Mouse (Mus musculus): ENCODE measurements at regions not wholly inside any gene's neighbourhood (a gene's known extent, or its start where the extent isn't known, plus 50 kb on each side); places are given as distances from the start of the nearest gene placed in this dataset.

GRCm38 (mm10) chr2:169272622-169273021, 314.9 kb downstream of the Gm11011 start:
- Histone ChIP-seq H3K36me3 (ENCODE audit: control insufficient read depth, insufficient read depth, low read length) (no peaks in the 10 kb centered on the region), H3K4me1 (replicated peaks; ENCODE audit: control insufficient read depth, insufficient read depth, low read length) (no peaks in the 10 kb centered on the region), H3K4me3 (ENCODE audit: low read depth, low read length) (no peak overlapping the region), H3K9ac (ENCODE audit: low read length) (no peak overlapping the region), H3K4me2 (ENCODE audit: low read length) (no peak overlapping the region), H3K27ac (ENCODE audit: low read depth) (no peak overlapping the region), H3K9me3 (ENCODE audit: control insufficient read depth, low read length) (0 out of 2 replicates have a peak, but pooled peaks cover 4% of the 10 kb centered on the region), H3K27me3 (replicated peaks; ENCODE audit: control insufficient read depth, insufficient read depth, low read length) (no peaks in the 10 kb centered on the region)
- DNase-seq (ENCODE audit: low spot score) (no peak), ATAC-seq (replicated peaks; ENCODE audit: low FRiP score, low TSS enrichment, low read depth) (no peak)
- WGBS = 45% methylated on average over 6 of the region's 6 CpGs

GRCm38 (mm10) chr2:169272018-169272417, 315.5 kb downstream of the Gm11011 start:
- H3K9ac ChIP-seq (ENCODE audit: low read length) = no peak overlapping the region
- DNase-seq (ENCODE audit: low spot score) = no peak
- 48% methylated on average over 4 of the region's 4 CpGs for WGBS

DNA sequence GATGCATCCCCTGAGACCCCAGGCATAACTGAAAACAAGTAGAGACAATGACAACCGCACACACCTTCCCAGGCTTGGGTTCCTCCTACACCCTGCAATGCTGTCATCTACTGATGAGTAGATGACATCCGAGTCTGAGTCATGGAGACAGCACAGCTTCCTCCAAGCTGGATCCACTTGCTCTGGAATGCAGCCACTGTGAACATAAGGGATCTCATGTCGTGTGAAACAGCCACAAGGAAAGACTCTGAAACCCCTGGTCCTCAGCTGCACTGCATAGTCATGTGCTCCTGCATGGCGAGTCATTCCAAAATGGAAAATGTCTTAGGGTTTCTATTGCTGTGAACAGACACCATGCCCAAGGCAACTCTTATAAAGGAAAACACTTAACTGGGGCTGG, 305.2 kb upstream of the Zfp64 start:
- Histone ChIP-seq H3K9ac (ENCODE audit: low read length) (no peak overlapping the region), H3K27me3 (replicated peaks; ENCODE audit: control insufficient read depth, insufficient read depth, low read length) (no peaks in the 10 kb centered on the region), H3K9me3 (ENCODE audit: control insufficient read depth, low read length) (no peaks in the 10 kb centered on the region), H3K4me1 (replicated peaks; ENCODE audit: control insufficient read depth, insufficient read depth, low read length) (no peaks in the 10 kb centered on the region), H3K36me3 (ENCODE audit: control insufficient read depth, insufficient read depth, low read length) (no peaks in the 10 kb centered on the region), H3K27ac (ENCODE audit: low read depth) (no peak overlapping the region), H3K4me3 (ENCODE audit: low read depth, low read length) (no peak overlapping the region), H3K4me2 (ENCODE audit: low read length) (no peak overlapping the region)
- DNase-seq (ENCODE audit: low spot score) = no peak
- 89% methylated on average over 4 of the region's 4 CpGs for WGBS
- no peak for ATAC-seq (replicated peaks; ENCODE audit: low FRiP score, low TSS enrichment, low read depth)

More at GRCm38 (mm10) chr2:169272018-169272417, 315.5 kb downstream of the Gm11011 start:
- H3K36me3 ChIP-seq (ENCODE audit: control insufficient read depth, insufficient read depth, low read length) = no peaks in the 10 kb centered on the region
- H3K4me2 ChIP-seq (ENCODE audit: low read length) = no peak overlapping the region
- no peaks in the 10 kb centered on the region for H3K4me1 ChIP-seq (replicated peaks; ENCODE audit: control insufficient read depth, insufficient read depth, low read length)
- 0 out of 2 replicates have a peak, but pooled peaks cover 4% of the 10 kb centered on the region for H3K9me3 ChIP-seq (ENCODE audit: control insufficient read depth, low read length)
- no peak for ATAC-seq (replicated peaks; ENCODE audit: low FRiP score, low TSS enrichment, low read depth)
- H3K27me3 ChIP-seq (replicated peaks; ENCODE audit: control insufficient read depth, insufficient read depth, low read length) = no peaks in the 10 kb centered on the region
- H3K4me3 ChIP-seq (ENCODE audit: low read depth, low read length) = no peak overlapping the region
- no peak overlapping the region for H3K27ac ChIP-seq (ENCODE audit: low read depth)

- Histone ChIP-seq H3K9ac (ENCODE audit: low read length) (no peak overlapping the region), H3K4me1 (replicated peaks; ENCODE audit: control insufficient read depth, insufficient read depth, low read length) (no peaks in the 10 kb centered on the region), H3K27ac (ENCODE audit: low read depth) (no peak overlapping the region), H3K4me3 (ENCODE audit: low read depth, low read length) (no peak overlapping the region), H3K36me3 (ENCODE audit: control insufficient read depth, insufficient read depth, low read length) (no peaks in the 10 kb centered on the region), H3K9me3 (ENCODE audit: control insufficient read depth, low read length) (no peaks in the 10 kb centered on the region; the same call in 1 of the 2 replicates), H3K4me2 (ENCODE audit: low read length) (no peak overlapping the region), H3K27me3 (replicated peaks; ENCODE audit: control insufficient read depth, insufficient read depth, low read length) (no peaks in the 10 kb centered on the region)
- ATAC-seq (replicated peaks; ENCODE audit: low FRiP score, low TSS enrichment, low read depth) (no peak), DNase-seq (ENCODE audit: low spot score) (no peak)
Observed at GRCm38 (mm10) chr2:169244572-169244971, 289.2 kb upstream of the Zfp64 start.

DNA sequence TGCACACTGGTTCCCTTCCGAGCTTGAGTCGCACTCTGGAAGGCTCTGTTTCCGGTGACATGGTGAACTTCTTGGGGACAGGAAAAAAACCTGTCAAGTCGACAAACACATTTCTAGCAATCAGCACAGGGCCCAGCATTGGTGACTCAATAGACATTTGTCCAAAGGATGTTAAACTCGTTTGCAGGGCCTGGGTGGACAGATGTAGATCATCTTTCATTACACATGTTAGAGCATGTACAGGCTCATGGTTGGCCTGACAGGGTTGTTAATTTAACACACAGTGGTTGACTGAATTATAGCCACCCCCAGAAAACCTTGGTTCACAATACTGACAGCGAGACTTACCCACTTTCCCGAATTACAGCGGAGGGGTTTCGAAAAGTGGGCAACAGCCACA, 288.6 kb upstream of the Zfp64 start:
- Histone ChIP-seq H3K27ac (ENCODE audit: low read depth) (no peak overlapping the region), H3K9me3 (ENCODE audit: control insufficient read depth, low read length) (no peaks in the 10 kb centered on the region; the same call in 1 of the 2 replicates), H3K4me3 (ENCODE audit: low read depth, low read length) (no peak overlapping the region), H3K4me2 (ENCODE audit: low read length) (no peak overlapping the region), H3K4me1 (replicated peaks; ENCODE audit: control insufficient read depth, insufficient read depth, low read length) (no peaks in the 10 kb centered on the region), H3K27me3 (replicated peaks; ENCODE audit: control insufficient read depth, insufficient read depth, low read length) (no peaks in the 10 kb centered on the region), H3K36me3 (ENCODE audit: control insufficient read depth, insufficient read depth, low read length) (no peaks in the 10 kb centered on the region), H3K9ac (ENCODE audit: low read length) (no peak overlapping the region)
- no peak for DNase-seq (ENCODE audit: low spot score)
- WGBS = 86% methylated on average over 9 of the region's 9 CpGs
- ATAC-seq (replicated peaks; ENCODE audit: low FRiP score, low TSS enrichment, low read depth) = no peak

DNA sequence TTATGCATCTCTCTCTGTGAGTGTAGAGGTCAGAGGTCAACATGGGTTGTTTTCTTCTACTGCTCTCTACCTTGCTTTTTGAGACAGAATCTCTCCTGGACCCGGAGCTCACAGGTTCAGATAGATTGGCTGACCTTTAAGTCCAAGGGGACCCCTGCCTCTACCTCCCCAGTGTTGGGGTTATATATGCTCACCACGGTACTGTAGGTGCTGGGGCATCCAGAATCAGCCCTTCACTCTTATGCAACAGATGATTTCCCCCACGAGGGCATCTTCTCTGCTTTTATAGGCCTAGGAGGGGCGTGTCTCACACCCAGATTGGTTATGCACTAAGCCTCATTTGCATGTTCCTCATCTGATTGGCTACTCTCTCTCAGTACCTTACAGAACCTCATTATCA, 282.5 kb upstream of the Zfp64 start:
- Histone ChIP-seq H3K4me1 (replicated peaks; ENCODE audit: control insufficient read depth, insufficient read depth, low read length) (peaks cover 12% of the 10 kb centered on the region; the same call in 1 of the 2 replicates), H3K4me3 (ENCODE audit: low read depth, low read length) (no peak overlapping the region), H3K9ac (ENCODE audit: low read length) (no peak overlapping the region), H3K9me3 (ENCODE audit: control insufficient read depth, low read length) (no peaks in the 10 kb centered on the region), H3K4me2 (ENCODE audit: low read length) (no peak overlapping the region), H3K27ac (ENCODE audit: low read depth) (no peak overlapping the region), H3K36me3 (ENCODE audit: control insufficient read depth, insufficient read depth, low read length) (no peaks in the 10 kb centered on the region), H3K27me3 (replicated peaks; ENCODE audit: control insufficient read depth, insufficient read depth, low read length) (no peaks in the 10 kb centered on the region)
- ATAC-seq (replicated peaks; ENCODE audit: low FRiP score, low TSS enrichment, low read depth) (no peak), DNase-seq (ENCODE audit: low spot score) (no peak)
- WGBS = 94% methylated on average over 4 of the region's 4 CpGs

- DNase-seq (ENCODE audit: low spot score) = no peak
- WGBS = 82% methylated on average over 9 of the region's 9 CpGs
- Histone ChIP-seq H3K27ac (ENCODE audit: low read depth) (no peak overlapping the region), H3K27me3 (replicated peaks; ENCODE audit: control insufficient read depth, insufficient read depth, low read length) (no peaks in the 10 kb centered on the region), H3K4me1 (replicated peaks; ENCODE audit: control insufficient read depth, insufficient read depth, low read length) (peaks cover 12% of the 10 kb centered on the region; the same call in 1 of the 2 replicates), H3K9ac (ENCODE audit: low read length) (no peak overlapping the region), H3K9me3 (ENCODE audit: control insufficient read depth, low read length) (no peaks in the 10 kb centered on the region), H3K4me3 (ENCODE audit: low read depth, low read length) (no peak overlapping the region), H3K36me3 (ENCODE audit: control insufficient read depth, insufficient read depth, low read length) (no peaks in the 10 kb centered on the region), H3K4me2 (ENCODE audit: low read length) (no peak overlapping the region)
- ATAC-seq (replicated peaks; ENCODE audit: low FRiP score, low TSS enrichment, low read depth) = no peak
Observed at GRCm38 (mm10) chr2:169237321-169237720, 281.9 kb upstream of the Zfp64 start.

DNA sequence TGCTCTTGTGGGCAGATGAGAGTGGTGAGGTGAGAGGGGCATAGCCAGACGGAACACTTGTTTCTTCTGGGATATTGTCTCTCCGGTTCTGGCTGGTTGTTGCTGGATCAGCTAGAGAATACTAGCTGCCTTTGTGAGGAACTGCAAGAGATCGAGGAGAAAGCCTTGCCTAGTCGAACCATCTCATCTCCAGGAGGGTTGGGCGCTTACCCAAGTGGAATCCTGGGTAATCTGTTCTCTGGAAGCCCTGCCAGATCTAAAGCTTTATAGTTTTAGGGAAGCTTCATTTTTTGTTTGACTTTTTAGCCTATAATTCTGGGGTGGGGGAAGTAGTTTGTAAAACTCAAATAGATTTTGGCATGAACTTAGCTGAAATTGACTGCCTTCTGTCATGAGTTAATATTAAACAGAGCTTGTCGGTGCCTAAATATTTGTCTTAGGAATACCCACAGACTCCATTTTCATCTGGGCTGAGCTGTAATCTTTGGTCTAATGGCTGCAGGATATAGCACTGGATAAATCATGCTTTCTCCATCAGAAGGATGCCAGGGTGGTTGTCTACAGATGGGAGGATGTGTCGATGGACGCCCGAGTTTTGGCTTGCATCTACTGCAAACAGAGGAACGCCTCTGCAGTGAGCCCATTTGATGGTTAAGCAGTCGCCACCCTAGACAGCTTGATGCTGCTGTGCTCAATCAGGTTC, 279.1 kb upstream of the Zfp64 start:
- DNase-seq (ENCODE audit: low spot score) (peak; percentile 62), ATAC-seq (replicated peaks; ENCODE audit: low FRiP score, low TSS enrichment, low read depth) (peak; percentile 37; the same call in 1 of the 2 replicates)
- H3K27ac ChIP-seq (ENCODE audit: low read depth) = peak overlapping the region; percentile 14; the same call in 1 of the 2 replicates
- H3K36me3 ChIP-seq (ENCODE audit: control insufficient read depth, insufficient read depth, low read length) = no peaks in the 10 kb centered on the region
- H3K4me1 ChIP-seq (replicated peaks; ENCODE audit: control insufficient read depth, insufficient read depth, low read length) = peaks cover 12% of the 10 kb centered on the region; the same call in 1 of the 2 replicates
- H3K9ac ChIP-seq (ENCODE audit: low read length) = no peak overlapping the region
- 24% methylated on average over 11 of the region's 11 CpGs for WGBS
- 0 out of 2 replicates have a peak overlapping the region, but pooled peaks have one; percentile 18 for H3K4me2 ChIP-seq (ENCODE audit: low read length)
- H3K9me3 ChIP-seq (ENCODE audit: control insufficient read depth, low read length) = no peaks in the 10 kb centered on the region
- H3K4me3 ChIP-seq (ENCODE audit: low read depth, low read length) = no peak overlapping the region
- no peaks in the 10 kb centered on the region for H3K27me3 ChIP-seq (replicated peaks; ENCODE audit: control insufficient read depth, insufficient read depth, low read length)

Data from intestine, embryonic 14.5 days (tissue).